Comparison of ENCODE assay signal across 22 mouse cellular contexts in genomic region chr13:75717638-75718302, GRCm38 (mm10). TPM values are rescaled to one million over a fixed set of nuclear protein-coding genes. Genes with fewer than 3 reads are reported as not detected.
DNase-seq lines count a peak whose midpoint lies in the region; ATAC-seq and TF ChIP-seq lines count a peak whose summit lies in the region.
"Had no signal": no experiment of that assay in that cellular context is flagged by ENCODE, and none has a peak within 500 bp of the region (broad histone marks: within the 10 kb centered on the region; RNA-seq: fewer than 3 reads in every experiment).

No protein-coding gene starts in this region.

- peak overlapping the region; percentile 90 for H3K27ac ChIP-seq in liver, embryonic 13.5 days
- H3K27ac ChIP-seq: embryonic facial prominence, embryonic 15.5 days; forebrain, embryonic 10.5 days; hindbrain, embryonic 12.5 days; limb, embryonic 13.5 days; lung, embryonic 15.5 days had no signal

- H3K9me3 ChIP-seq in megakaryocyte, embryonic 14.5 days: no peaks in the 10 kb centered on the region
- no peaks in the 10 kb centered on the region for H3K9me3 ChIP-seq in liver, embryonic 13.5 days (replicated peaks)
- H3K9me3 ChIP-seq: embryonic facial prominence, embryonic 15.5 days; forebrain, embryonic 10.5 days; hindbrain, embryonic 12.5 days; limb, embryonic 13.5 days; lung, embryonic 15.5 days had no signal

- TF ChIP-seq CTCF in lung, adult 2 months (IDR thresholded peaks at IDR 0.05; ENCODE audit: insufficient read depth, low read length): no peak

- no peak for TF ChIP-seq POLR2A in lung, adult 2 months (IDR thresholded peaks at IDR 0.05; ENCODE audit: borderline replicate concordance, extremely low read depth, low read depth, low read length)

- no peaks in the 10 kb centered on the region for H3K27me3 ChIP-seq in megakaryocyte, embryonic 14.5 days (replicated peaks)
- no peaks in the 10 kb centered on the region for H3K27me3 ChIP-seq in liver, embryonic 13.5 days
- H3K27me3 ChIP-seq: embryonic facial prominence, embryonic 15.5 days; hindbrain, embryonic 12.5 days; limb, embryonic 13.5 days; lung, embryonic 15.5 days had no signal

- peak overlapping the region; percentile 50 for H3K4me3 ChIP-seq in megakaryocyte, embryonic 14.5 days (replicated peaks)
- peak overlapping the region; percentile 19 for H3K4me3 ChIP-seq in liver, embryonic 13.5 days (replicated peaks)
- no peak overlapping the region for H3K4me3 ChIP-seq in lung, adult 2 months (replicated peaks; ENCODE audit: extremely low read depth, low read depth, low read length)
- H3K4me3 ChIP-seq: embryonic facial prominence, embryonic 15.5 days; forebrain, embryonic 10.5 days; hindbrain, embryonic 12.5 days; limb, embryonic 13.5 days; lung, embryonic 15.5 days had no signal

- peaks cover 22% of the 10 kb centered on the region for H3K36me3 ChIP-seq in megakaryocyte, embryonic 14.5 days (replicated peaks; ENCODE audit: low read length)
- peaks cover 24% of the 10 kb centered on the region for H3K36me3 ChIP-seq in liver, embryonic 13.5 days
- H3K36me3 ChIP-seq: embryonic facial prominence, embryonic 15.5 days; forebrain, embryonic 10.5 days; hindbrain, embryonic 12.5 days; limb, embryonic 13.5 days; lung, embryonic 15.5 days had no signal

- H3K4me1 ChIP-seq in megakaryocyte, embryonic 14.5 days: peaks cover 76% of the 10 kb centered on the region
- H3K4me1 ChIP-seq in liver, embryonic 13.5 days (replicated peaks): peaks cover 94% of the 10 kb centered on the region
- H3K4me1 ChIP-seq in lung, adult 2 months (ENCODE audit: control insufficient read depth, insufficient read depth, low read length): no peaks in the 10 kb centered on the region; the same call in 1 of the 2 replicates
- H3K4me1 ChIP-seq: embryonic facial prominence, embryonic 15.5 days; forebrain, embryonic 10.5 days; hindbrain, embryonic 12.5 days; lung, embryonic 15.5 days had no signal

- peak overlapping the region; percentile 59 for H3K4me2 ChIP-seq in liver, embryonic 13.5 days
- H3K4me2 ChIP-seq: embryonic facial prominence, embryonic 15.5 days; hindbrain, embryonic 12.5 days; limb, embryonic 13.5 days; lung, embryonic 15.5 days; midbrain, embryonic 11.5 days had no signal

- 31% methylated on average over 3 of the region's 3 CpGs for WGBS in liver, embryonic 13.5 days (ENCODE audit: insufficient replicate concordance)
- WGBS in lung, adult 2 months: 73% methylated on average over 3 of the region's 3 CpGs

- DNase-seq in R1 (ENCODE audit: low read depth, low spot score): peak; percentile 49
- peak; percentile 70 for DNase-seq in liver, embryonic 13.5 days
- no peak for DNase-seq in layer of hippocampus, postnatal 36 days
- DNase-seq in lung, adult 2 months: no peak
- DNase-seq: adrenal gland, postnatal 36 days; cerebellum, adult 9-11 months; forebrain, postnatal 0 days; gastrocnemius, postnatal 36 days; heart, postnatal 14 days; kidney, postnatal 10 days; lung, postnatal 4 days had no signal

- H3K9ac ChIP-seq in liver, embryonic 13.5 days: peak overlapping the region; percentile 63
- H3K9ac ChIP-seq: embryonic facial prominence, embryonic 15.5 days; forebrain, postnatal 0 days; hindbrain, embryonic 12.5 days; limb, embryonic 13.5 days; lung, embryonic 15.5 days had no signal

- no peak for ATAC-seq in megakaryocyte, adult 5-6 weeks (ENCODE audit: poor library complexity, severe bottlenecking)
- peak; percentile 83 for ATAC-seq in liver, embryonic 13.5 days (ENCODE audit: low read depth)
- peak; percentile 42; the same call in 1 of the 2 replicates for ATAC-seq in neutrophil, adult 5-6 weeks (ENCODE audit: extremely low read depth, insufficient number of reproducible peaks, low FRiP score, poor library complexity, severe bottlenecking)
- ATAC-seq in granulocyte monocyte progenitor cell, adult 5-6 weeks (replicated peaks; ENCODE audit: poor library complexity, severe bottlenecking): no peak
- ATAC-seq: forebrain, postnatal 0 days; intestine, postnatal 0 days had no signal

RNA-seq across cellular contexts. Expression of gene Ell2, which starts 11.2 kb away (rescaled TPM):
- polyA plus RNA-seq in megakaryocyte, embryonic 14.5 days (2012; ENCODE audit: insufficient read depth, low replicate concordance): 14.0 TPM in 1 of 2 replicates, not detected in the other
- 12.2 and 13.8 TPM in 2 replicates for total RNA-seq in megakaryocyte, adult 5-6 weeks (2015)
- 7.7 and 7.9 TPM in 2 replicates for total RNA-seq in megakaryocyte, adult 5-6 weeks (2017)
- polyA plus RNA-seq in liver, embryonic 13.5 days (2015; fragmentation: Nextera tagmentation; extraction: Ambion mirVana): 38.2 and 49.6 TPM in 2 replicates
- 34.9 and 37.3 TPM in 2 replicates for total RNA-seq in neutrophil, adult 5-6 weeks (2017)
- total RNA-seq in layer of hippocampus, postnatal 36 days (2021): 10 to 100 TPM; 32.9 to 34.6 TPM
- 2.4 and 3.5 TPM in 2 replicates for total RNA-seq in granulocyte monocyte progenitor cell, adult 5-6 weeks (2014; fragmentation: Nextera tagmentation)
- 3.6 and 6.7 TPM in 2 replicates for total RNA-seq in granulocyte monocyte progenitor cell, adult 5-6 weeks (2017)
- polyA plus RNA-seq in lung, adult 2 months (2012; rRNA removed): 4.2 and 4.7 TPM in 2 replicates

Comparison
In these comparisons a context has a peak if more than half of its experiments do, and no peak if none do; other contexts are left out.
1. ATAC-seq: peak in liver, embryonic 13.5 days (single experiment) and neutrophil, adult 5-6 weeks (single experiment); none in megakaryocyte, adult 5-6 weeks (single experiment) and granulocyte monocyte progenitor cell, adult 5-6 weeks (single experiment).
2. DNase-seq: peak in R1 (single experiment) and liver, embryonic 13.5 days (single experiment); none in layer of hippocampus, postnatal 36 days (0 of 2) and lung, adult 2 months (single experiment).